Mouse (Mus musculus): ENCODE measurements around the gene Gm10277.
"Not testable (repeated sequence)": the region's sequence is repeated elsewhere in the genome, so short reads cannot be mapped to it uniquely, and the experiment has no call there.

DNA sequence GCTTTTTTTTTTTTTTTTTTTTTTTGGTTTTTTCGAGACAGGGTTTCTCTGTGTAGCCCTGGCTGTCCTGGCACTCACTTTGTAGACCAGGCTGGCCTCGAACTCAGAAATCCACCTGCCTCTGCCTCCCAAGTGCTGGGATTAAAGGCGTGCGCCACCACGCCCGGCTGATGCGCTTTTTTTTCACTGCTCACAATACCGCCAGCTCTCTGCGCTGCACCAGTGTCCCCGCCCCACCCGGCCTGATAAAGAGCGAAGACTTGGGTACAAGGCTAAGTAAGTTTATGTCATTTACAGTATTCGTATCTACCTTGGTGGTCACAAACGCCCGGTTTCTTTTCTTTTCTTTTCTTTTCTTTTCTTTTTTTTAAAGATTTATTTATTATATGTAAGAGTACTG lies 40.4 kb downstream of the Gm10277 start:
- not testable (repeated sequence) for TF ChIP-seq CTCF (IDR thresholded peaks at IDR 0.05; ENCODE audit: low read depth, low read length); POLR2A (IDR thresholded peaks at IDR 0.05; ENCODE audit: extremely low read depth, insufficient read depth, low read length)
